Mouse (Mus musculus): ENCODE data around the gene Zdhhc7.

DNA sequence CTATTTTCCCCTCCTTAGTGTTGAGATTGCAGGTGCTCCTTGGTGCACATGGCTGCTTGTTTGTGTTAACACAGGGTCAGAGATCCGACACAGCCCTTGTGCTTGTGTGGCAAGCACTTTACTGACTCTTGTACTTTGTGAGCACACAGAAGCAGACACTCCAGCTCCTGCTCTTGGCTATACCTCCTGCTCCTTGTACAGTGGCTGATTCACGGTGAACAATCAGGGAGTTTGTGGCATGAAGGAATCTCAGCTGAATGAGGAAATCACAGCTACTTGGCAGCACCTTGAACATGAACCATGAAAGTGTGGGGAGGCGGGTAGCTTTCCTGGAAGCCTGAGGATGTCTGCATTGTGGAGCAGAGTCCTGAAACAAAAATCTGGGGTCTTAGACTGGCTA lies 39.5 kb upstream of the Zdhhc7 start:
- TF ChIP-seq CTCF (conservative IDR thresholded peaks at IDR 0.05; ENCODE audit: low read length) (no peak), POU5F1 (IDR thresholded peaks at IDR 0.05; ENCODE audit: borderline replicate concordance, low read length) (no peak), NANOG (IDR thresholded peaks at IDR 0.05; ENCODE audit: borderline replicate concordance, low read length) (no peak)

All from E14TG2a.4 (cell line).